ENCODE assay signal across 7 mouse cellular contexts in genomic region chr3:89203142-89203514, GRCm38 (mm10). TPM values are rescaled to one million over a fixed set of nuclear protein-coding genes. Genes with fewer than 3 reads are reported as not detected.
DNase-seq lines count a peak whose midpoint lies in the region; ATAC-seq lines count a peak whose summit lies in the region.

No protein-coding gene starts in this region.

- H3K27ac ChIP-seq in limb, embryonic 12.5 days = no peak overlapping the region
- H3K27ac ChIP-seq in stomach, embryonic 14.5 days (ENCODE audit: low read length) = no peak overlapping the region

- no peaks in the 10 kb centered on the region for H3K27me3 ChIP-seq in megakaryocyte, embryonic 14.5 days (replicated peaks)
- H3K27me3 ChIP-seq in erythroblast, embryonic 14.5 days (ENCODE audit: control insufficient read depth) = peaks cover 4% of the 10 kb centered on the region
- no peaks in the 10 kb centered on the region for H3K27me3 ChIP-seq in limb, embryonic 12.5 days
- no peaks in the 10 kb centered on the region for H3K27me3 ChIP-seq in stomach, embryonic 14.5 days (ENCODE audit: control insufficient read depth, insufficient read depth, low read length)

- H3K4me2 ChIP-seq in limb, embryonic 12.5 days = peak overlapping the region; percentile 55
- H3K4me2 ChIP-seq in stomach, embryonic 14.5 days (replicated peaks; ENCODE audit: low read depth, low read length) = peak overlapping the region; percentile 65

- peak overlapping the region; percentile 46; the same call in 1 of the 2 replicates for H3K9ac ChIP-seq in limb, embryonic 12.5 days (replicated peaks)
- H3K9ac ChIP-seq in stomach, embryonic 14.5 days (replicated peaks; ENCODE audit: low read depth, low read length) = 0 out of 2 replicates have a peak overlapping the region, but pooled peaks have one; percentile 22

- H3K4me3 ChIP-seq in megakaryocyte, embryonic 14.5 days (replicated peaks) = peak overlapping the region; percentile 94
- H3K4me3 ChIP-seq in erythroblast, embryonic 14.5 days (replicated peaks) = peak overlapping the region; percentile 62
- peak overlapping the region; percentile 51 for H3K4me3 ChIP-seq in limb, embryonic 12.5 days (replicated peaks)
- H3K4me3 ChIP-seq in stomach, embryonic 14.5 days (ENCODE audit: low read depth, low read length) = peak overlapping the region; percentile 47

- no peak; the same call in 1 of the 2 replicates for ATAC-seq in megakaryocyte, adult 5-6 weeks (ENCODE audit: poor library complexity, severe bottlenecking)
- no peak for ATAC-seq in limb, embryonic 12.5 days (ENCODE audit: insufficient number of reproducible peaks, insufficient read depth, low FRiP score, low TSS enrichment, low read depth)
- peak; percentile 33; the same call in 1 of the 2 replicates for ATAC-seq in stomach, embryonic 14.5 days (ENCODE audit: insufficient number of reproducible peaks, insufficient read depth, low FRiP score, low read depth)

- no peaks in the 10 kb centered on the region for H3K9me3 ChIP-seq in megakaryocyte, embryonic 14.5 days
- no peaks in the 10 kb centered on the region for H3K9me3 ChIP-seq in erythroblast, embryonic 14.5 days (ENCODE audit: control insufficient read depth, low read length)
- no peaks in the 10 kb centered on the region for H3K9me3 ChIP-seq in limb, embryonic 12.5 days
- H3K9me3 ChIP-seq in stomach, embryonic 14.5 days (ENCODE audit: control insufficient read depth, low read depth, low read length) = no peaks in the 10 kb centered on the region

- 40% methylated on average over 5 of the region's 5 CpGs for WGBS in limb, embryonic 12.5 days
- 38% methylated on average over 5 of the region's 5 CpGs for WGBS in stomach, embryonic 14.5 days

- no peak for DNase-seq in embryo, embryonic 11 days
- no peak for DNase-seq in cerebellum, postnatal 36 days

- H3K4me1 ChIP-seq in megakaryocyte, embryonic 14.5 days = peaks cover 24% of the 10 kb centered on the region
- H3K4me1 ChIP-seq in erythroblast, embryonic 14.5 days (ENCODE audit: control insufficient read depth) = peaks cover 12% of the 10 kb centered on the region
- H3K4me1 ChIP-seq in limb, embryonic 12.5 days (replicated peaks) = peaks cover 5% of the 10 kb centered on the region
- no peaks in the 10 kb centered on the region for H3K4me1 ChIP-seq in stomach, embryonic 14.5 days (ENCODE audit: control insufficient read depth, insufficient read depth, low read length)

- peaks cover 44% of the 10 kb centered on the region for H3K36me3 ChIP-seq in megakaryocyte, embryonic 14.5 days (replicated peaks; ENCODE audit: low read length)
- peaks cover 37% of the 10 kb centered on the region for H3K36me3 ChIP-seq in erythroblast, embryonic 14.5 days (ENCODE audit: control insufficient read depth)
- H3K36me3 ChIP-seq in limb, embryonic 12.5 days = peaks cover 30% of the 10 kb centered on the region
- peaks cover 11% of the 10 kb centered on the region for H3K36me3 ChIP-seq in stomach, embryonic 14.5 days (ENCODE audit: control insufficient read depth, insufficient read depth, low read length)

RNA-seq across cellular contexts. Expression of gene Gba, which starts 0.4 kb away (rescaled TPM):
- polyA plus RNA-seq in megakaryocyte, embryonic 14.5 days (2012; ENCODE audit: insufficient read depth, low replicate concordance) = 8.5 and 10.8 TPM in 2 replicates
- total RNA-seq in megakaryocyte, adult 5-6 weeks (2015) = 77.6 and 78.1 TPM in 2 replicates
- total RNA-seq in megakaryocyte, adult 5-6 weeks (2017) = 71.1 and 79.5 TPM in 2 replicates
- 0.40 and 0.57 TPM in 2 replicates for polyA plus RNA-seq in erythroblast, embryonic 14.5 days (2012)
- 26.3 and 28.8 TPM in 2 replicates for polyA plus RNA-seq in limb, embryonic 12.5 days (2016; fragmentation: Nextera tagmentation; extraction: Ambion mirVana)
- polyA plus RNA-seq in stomach, embryonic 14.5 days (2014; fragmentation: Nextera tagmentation; extraction: Ambion mirVana) = 37.0 and 37.4 TPM in 2 replicates

RNA-seq across cellular contexts. Expression of gene Thbs3, which starts 11.9 kb away (rescaled TPM):
- polyA plus RNA-seq in megakaryocyte, embryonic 14.5 days (2012; ENCODE audit: insufficient read depth, low replicate concordance) = 0.07 TPM in 1 of 2 replicates, not detected in the other
- 0.07 TPM in 1 of 2 replicates, not detected in the other for total RNA-seq in megakaryocyte, adult 5-6 weeks (2015)
- 0.12 and 0.70 TPM in 2 replicates for total RNA-seq in megakaryocyte, adult 5-6 weeks (2017)
- polyA plus RNA-seq in erythroblast, embryonic 14.5 days (2012) = 0.03 and 0.04 TPM in 2 replicates
- polyA plus RNA-seq in limb, embryonic 12.5 days (2016; fragmentation: Nextera tagmentation; extraction: Ambion mirVana) = 44.2 and 52.7 TPM in 2 replicates
- polyA plus RNA-seq in stomach, embryonic 14.5 days (2014; fragmentation: Nextera tagmentation; extraction: Ambion mirVana) = 24.2 and 26.4 TPM in 2 replicates

RNA-seq across cellular contexts. Expression of gene Fam189b, which starts 20.2 kb away (rescaled TPM):
- 23.3 and 39.8 TPM in 2 replicates for polyA plus RNA-seq in megakaryocyte, embryonic 14.5 days (2012; ENCODE audit: insufficient read depth, low replicate concordance)
- total RNA-seq in megakaryocyte, adult 5-6 weeks (2015) = 11.2 and 13.5 TPM in 2 replicates
- total RNA-seq in megakaryocyte, adult 5-6 weeks (2017) = 3.3 and 5.6 TPM in 2 replicates
- polyA plus RNA-seq in erythroblast, embryonic 14.5 days (2012) = 0.60 and 0.84 TPM in 2 replicates
- polyA plus RNA-seq in limb, embryonic 12.5 days (2016; fragmentation: Nextera tagmentation; extraction: Ambion mirVana) = 27.4 and 33.8 TPM in 2 replicates
- 28.3 and 28.7 TPM in 2 replicates for polyA plus RNA-seq in stomach, embryonic 14.5 days (2014; fragmentation: Nextera tagmentation; extraction: Ambion mirVana)

RNA-seq across cellular contexts. Expression of gene Mtx1, which starts 23.8 kb away (rescaled TPM):
- polyA plus RNA-seq in megakaryocyte, embryonic 14.5 days (2012; ENCODE audit: insufficient read depth, low replicate concordance) = 299 and 549 TPM in 2 replicates
- 49.5 and 57.8 TPM in 2 replicates for total RNA-seq in megakaryocyte, adult 5-6 weeks (2015)
- 41.8 and 45.3 TPM in 2 replicates for total RNA-seq in megakaryocyte, adult 5-6 weeks (2017)
- 29.8 and 31.7 TPM in 2 replicates for polyA plus RNA-seq in erythroblast, embryonic 14.5 days (2012)
- polyA plus RNA-seq in limb, embryonic 12.5 days (2016; fragmentation: Nextera tagmentation; extraction: Ambion mirVana) = 212 and 217 TPM in 2 replicates
- polyA plus RNA-seq in stomach, embryonic 14.5 days (2014; fragmentation: Nextera tagmentation; extraction: Ambion mirVana) = 182 and 196 TPM in 2 replicates

RNA-seq across cellular contexts. Expression of gene Muc1, which starts 25.7 kb away (rescaled TPM):
- 0.29 and 1.2 TPM in 2 replicates for polyA plus RNA-seq in megakaryocyte, embryonic 14.5 days (2012; ENCODE audit: insufficient read depth, low replicate concordance)
- total RNA-seq in megakaryocyte, adult 5-6 weeks (2015) = 0.25 and 0.58 TPM in 2 replicates
- 0.18 TPM in 1 of 2 replicates, not detected in the other for total RNA-seq in megakaryocyte, adult 5-6 weeks (2017)
- polyA plus RNA-seq in erythroblast, embryonic 14.5 days (2012) = not detected in 2 replicates
- polyA plus RNA-seq in limb, embryonic 12.5 days (2016; fragmentation: Nextera tagmentation; extraction: Ambion mirVana) = 0.53 and 1.0 TPM in 2 replicates
- polyA plus RNA-seq in stomach, embryonic 14.5 days (2014; fragmentation: Nextera tagmentation; extraction: Ambion mirVana) = 56.3 and 58.2 TPM in 2 replicates

Comparison
In these comparisons a context has a peak if more than half of its experiments do, and no peak if none do; other contexts are left out.
1. RNA of gene Thbs3, which starts 11.9 kb away (polyA plus RNA-seq): 44.2 to 52.7 TPM in limb, embryonic 12.5 days and 24.2 to 26.4 TPM in stomach, embryonic 14.5 days; 0.07 TPM in megakaryocyte, embryonic 14.5 days and 0.03 to 0.04 TPM in erythroblast, embryonic 14.5 days; every median in the first group is over 10 times any median in the second.
2. RNA of gene Fam189b, which starts 20.2 kb away (polyA plus RNA-seq): 28.3 to 28.7 TPM in stomach, embryonic 14.5 days, 27.4 to 33.8 TPM in limb, embryonic 12.5 days and 23.3 to 39.8 TPM in megakaryocyte, embryonic 14.5 days; 0.60 to 0.84 TPM in erythroblast, embryonic 14.5 days; every median in the first group is over 10 times any median in the second.
3. Peak in every context shown above with its lines, with median percentiles within 50 percentile points of each other: H3K4me3 ChIP-seq.